In genomic region chr2:129232023-129232422, GRCm38 (mm10) we compare ENCODE assay signal across 10 mouse cellular contexts. TPM values are rescaled to one million over a fixed set of nuclear protein-coding genes. Genes with fewer than 3 reads are reported as not detected.
DNase-seq lines count a peak whose midpoint lies in the region; ATAC-seq and TF ChIP-seq lines count a peak whose summit lies in the region.
"Had no signal": no experiment of that assay in that cellular context is flagged by ENCODE, and none has a peak within 500 bp of the region (broad histone marks: within the 10 kb centered on the region; RNA-seq: fewer than 3 reads in every experiment).

No protein-coding gene starts in this region.

- intact Hi-C loops in left cerebral cortex, postnatal 36 days (cut with DNase I): no loop called here

- no peaks in the 10 kb centered on the region for H3K27me3 ChIP-seq in lung, postnatal 0 days (replicated peaks; ENCODE audit: insufficient read depth, low read length)
- H3K27me3 ChIP-seq: heart, embryonic 12.5 days; midbrain, embryonic 12.5 days had no signal

- H3K4me2 ChIP-seq in lung, postnatal 0 days (replicated peaks; ENCODE audit: low read depth, low read length): no peak overlapping the region
- H3K4me2 ChIP-seq: midbrain, embryonic 12.5 days had no signal

- 29% methylated on average over 4 of the region's 4 CpGs for WGBS in lung, postnatal 0 days

- no peak for TF ChIP-seq EP300 in lung, postnatal 0 days (IDR thresholded peaks at IDR 0.05)

- H3K4me1 ChIP-seq in lung, postnatal 0 days (ENCODE audit: insufficient read depth, low read depth, low read length): no peaks in the 10 kb centered on the region
- H3K4me1 ChIP-seq: midbrain, embryonic 12.5 days had no signal

- no peak overlapping the region for H3K9ac ChIP-seq in lung, postnatal 0 days (replicated peaks; ENCODE audit: low read depth)
- H3K9ac ChIP-seq: heart, embryonic 12.5 days; midbrain, embryonic 12.5 days had no signal

- no peak overlapping the region for H3K27ac ChIP-seq in lung, postnatal 0 days (ENCODE audit: low read length)
- H3K27ac ChIP-seq: midbrain, embryonic 12.5 days had no signal

- ATAC-seq in lung, postnatal 0 days: peak; percentile 43

- H3K4me3 ChIP-seq in lung, postnatal 0 days (ENCODE audit: low read depth, low read length): no peak overlapping the region
- H3K4me3 ChIP-seq: heart, embryonic 12.5 days; midbrain, embryonic 12.5 days had no signal

- no peaks in the 10 kb centered on the region for H3K36me3 ChIP-seq in lung, postnatal 0 days (ENCODE audit: insufficient read depth, low read length)
- H3K36me3 ChIP-seq: heart, embryonic 12.5 days; midbrain, embryonic 12.5 days had no signal

- no peak for TF ChIP-seq CTCF in lung, postnatal 0 days (IDR thresholded peaks at IDR 0.05)

- H3K9me3 ChIP-seq in lung, postnatal 0 days (ENCODE audit: low read length): no peaks in the 10 kb centered on the region
- H3K9me3 ChIP-seq: heart, embryonic 12.5 days; midbrain, embryonic 12.5 days had no signal

- DNase-seq in lung, postnatal 0 days (ENCODE audit: low spot score): peak; percentile 46
- DNase-seq in lung, postnatal 36 days: no peak
- DNase-seq in layer of hippocampus, adult 11-12 months (ENCODE audit: low spot score): peak; percentile 86
- peak; percentile 89 to 90 for DNase-seq in left cerebral cortex, postnatal 36 days (ENCODE audit: low spot score in 2 of 2)
- peak; percentile 94 for DNase-seq in telencephalon, adult 2 months (ENCODE audit: low read depth, low spot score)
- DNase-seq in ovary, postnatal 14 days (ENCODE audit: low spot score): no peak
- no peak for DNase-seq in thymus, postnatal 0 days (ENCODE audit: low spot score)
- DNase-seq: thymus, postnatal 36 days had no signal

RNA-seq across cellular contexts. Expression of gene Slc20a1, which starts 33.5 kb away (rescaled TPM):
- polyA plus RNA-seq in lung, postnatal 0 days (2015; fragmentation: Nextera tagmentation; extraction: Ambion mirVana): 10.0 and 10.5 TPM in 2 replicates
- total RNA-seq in left cerebral cortex, postnatal 36 days (2021): 100 to 1,000 TPM; 140 to 151 TPM
- polyA plus RNA-seq in thymus, postnatal 0 days (2015; fragmentation: Nextera tagmentation; extraction: Ambion mirVana): 33.3 and 42.5 TPM in 2 replicates

Comparison
In these comparisons a context has a peak if more than half of its experiments do, and no peak if none do; other contexts are left out.
1. DNase-seq: peak in lung, postnatal 0 days (single experiment), layer of hippocampus, adult 11-12 months (single experiment), left cerebral cortex, postnatal 36 days (2 of 2) and telencephalon, adult 2 months (single experiment); none in lung, postnatal 36 days (single experiment), ovary, postnatal 14 days (single experiment) and thymus, postnatal 0 days (single experiment).